Mouse (Mus musculus): Measurements from ENCODE around the gene Cep131. TPM values are rescaled to one million over a fixed set of nuclear protein-coding genes. Genes with fewer than 3 reads are reported as not detected.

The Cep131 gene
- polyA plus RNA-seq, 1 experiment from 2014 or later: 34.6 TPM

MicroRNAs encoded within 50 kb of the gene (microRNA counts, 519-probe panel; counts per million panel counts)
- microRNA mmu-miR-338-3p: 2,876 counts per million, percentile 68 among the panel's probes with 10 or more counts
- 2,294 counts per million, percentile 42 among the panel's probes with 10 or more counts for microRNA mmu-miR-338-5p

Small RNA genes lying within 50 kb of the gene (microRNA-seq; reads per million reads assigned to microRNA genes)
- not detected for gene Gm25948
- gene Mir3065: not detected
- gene Mir338: not detected

Other genes with a start within 250 kb of the Cep131 start
- gene Chmp6, start 173.4 kb downstream of the Cep131 start, polyA plus RNA-seq (2015; fragmentation: Nextera tagmentation; extraction: Ambion mirVana): 94.2 and 95.7 TPM in 2 replicates
- 28.1 and 34.0 TPM in 2 replicates for gene Baiap2, start 144.1 kb downstream of the Cep131 start, polyA plus RNA-seq (2015; fragmentation: Nextera tagmentation; extraction: Ambion mirVana)
- 21.9 and 22.5 TPM in 2 replicates for gene Aatk, start 39.7 kb downstream of the Cep131 start, polyA plus RNA-seq (2015; fragmentation: Nextera tagmentation; extraction: Ambion mirVana)
- 18.7 and 21.9 TPM in 2 replicates for gene Tepsin, start 11.9 kb upstream of the Cep131 start, polyA plus RNA-seq (2015; fragmentation: Nextera tagmentation; extraction: Ambion mirVana)
- gene Ndufaf8, start 12.1 kb upstream of the Cep131 start, polyA plus RNA-seq (2015; fragmentation: Nextera tagmentation; extraction: Ambion mirVana): 49.7 and 56.9 TPM in 2 replicates
- 97.7 and 98.9 TPM in 2 replicates for gene Slc38a10, start 64.5 kb upstream of the Cep131 start, polyA plus RNA-seq (2015; fragmentation: Nextera tagmentation; extraction: Ambion mirVana)
- gene Bahcc1, start 146.1 kb upstream of the Cep131 start, polyA plus RNA-seq (2015; fragmentation: Nextera tagmentation; extraction: Ambion mirVana): 15.4 and 16.1 TPM in 2 replicates